Mouse (Mus musculus) cerebellum, adult 11 months (tissue): ENCODE data around the gene Kcnj6.
A peak's percentile ranks its signal among the peaks of the same experiment; 100 is the strongest.

Source experiments
- DNase-seq: peaks from one replicate; pipeline ENCODE4 v3.0.0; 2022

The Kcnj6 gene

GRCm38 (mm10) chr16:94760732-94761131 lies 236.8 kb downstream of the Kcnj6 start:
- DNase-seq: no peak

DNA sequence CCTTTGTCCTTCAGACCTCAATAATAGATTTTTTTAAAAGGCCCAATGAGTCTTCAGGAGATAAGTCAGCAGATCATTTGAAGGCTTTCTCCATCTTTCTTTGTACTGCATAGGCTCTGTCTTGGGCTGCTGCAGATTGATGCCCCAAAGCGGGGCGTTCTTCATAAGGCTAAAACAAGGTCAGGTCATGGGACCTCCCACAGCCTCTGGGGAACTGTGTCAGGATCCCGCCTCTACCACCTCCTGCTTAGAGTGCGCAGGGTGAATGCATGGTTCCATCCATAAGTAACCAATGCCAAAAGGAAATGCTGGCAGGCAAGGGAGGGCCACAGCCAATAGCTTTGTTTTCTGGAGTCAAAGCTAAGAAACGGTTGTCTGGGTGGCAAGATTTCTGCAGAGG lies 237.7 kb downstream of the Kcnj6 start:
- DNase-seq: no peak

DNA sequence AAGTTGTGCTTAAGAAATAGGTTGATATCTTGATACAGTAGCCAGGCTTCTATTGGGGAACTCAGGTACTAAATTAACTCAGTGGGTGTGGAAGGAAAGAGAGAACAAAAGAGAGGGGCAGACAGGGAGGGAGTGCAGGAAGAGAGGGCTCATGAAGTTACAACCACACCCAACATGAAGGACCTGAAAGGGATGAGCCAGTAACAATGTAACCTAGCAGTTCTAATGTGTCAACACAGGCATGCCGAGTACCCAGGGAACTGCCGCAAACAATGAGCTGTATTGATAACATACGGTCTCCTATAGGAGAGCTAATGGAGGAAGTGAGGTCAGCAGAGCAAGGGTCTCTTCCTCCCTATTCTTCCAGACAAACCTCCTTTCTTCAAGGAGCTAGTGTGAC lies 238.9 kb downstream of the Kcnj6 start:
- no peak for DNase-seq

GRCm38 (mm10) chr16:94756352-94756751 lies 241.1 kb downstream of the Kcnj6 start:
- DNase-seq: no peak

DNA sequence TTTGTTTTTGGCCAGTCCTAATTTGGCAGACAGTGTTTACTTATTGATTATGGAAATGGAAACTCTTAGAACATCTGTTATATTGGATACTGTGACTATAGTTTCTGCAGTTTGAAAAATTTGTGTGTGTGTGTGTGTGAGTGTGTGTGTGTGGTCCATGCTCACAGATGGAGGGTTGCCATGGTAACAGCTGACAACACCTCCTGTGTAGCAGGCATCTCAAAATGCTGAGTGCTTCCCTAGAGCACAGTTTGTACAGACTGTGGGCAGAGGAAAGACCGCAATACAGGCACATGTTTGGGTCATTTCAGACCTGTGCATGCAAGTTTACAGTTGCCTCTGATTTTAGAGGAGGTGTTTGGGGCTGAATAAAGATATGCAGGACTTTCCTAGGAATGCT lies 244.0 kb downstream of the Kcnj6 start:
- DNase-seq: no peak

DNA sequence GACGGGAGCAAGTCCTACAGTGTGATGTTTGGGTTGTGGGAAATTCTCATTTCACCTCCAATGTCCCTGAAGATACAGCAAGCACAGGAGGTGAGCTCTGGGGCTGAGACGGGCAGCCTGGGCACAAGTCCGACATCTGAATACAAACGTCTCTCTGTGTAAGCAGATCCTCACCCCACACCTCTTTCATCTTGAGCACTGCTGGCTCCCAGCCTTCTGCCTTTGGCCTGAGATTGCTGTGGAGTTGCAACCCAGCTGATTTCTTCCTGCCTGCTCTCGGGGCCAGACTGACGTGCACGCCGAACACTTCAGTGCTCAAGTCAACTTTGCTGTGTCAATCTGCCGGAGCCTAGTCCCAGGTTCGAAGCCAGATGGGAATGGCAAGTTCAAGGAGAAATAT lies 244.7 kb downstream of the Kcnj6 start:
- DNase-seq: no peak

DNA sequence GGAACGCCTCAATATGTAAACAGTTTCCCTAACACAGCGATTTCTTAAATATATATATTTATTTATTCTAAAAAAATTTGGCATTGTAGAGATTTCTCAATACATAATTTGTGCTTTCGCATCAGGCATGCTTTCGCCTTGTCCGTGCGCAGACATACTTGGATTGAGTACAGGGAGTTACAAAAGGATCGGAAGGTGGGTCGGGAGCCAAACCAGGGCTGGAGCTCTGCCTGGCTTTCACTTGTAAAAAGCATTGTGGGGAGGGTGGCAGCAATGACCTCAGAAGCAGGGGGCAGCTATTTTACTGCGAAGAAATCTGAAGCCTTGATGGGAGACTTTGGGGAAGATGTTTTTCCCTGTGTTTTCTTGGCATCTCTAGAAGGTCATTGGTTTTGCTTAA lies 252.5 kb downstream of the Kcnj6 start:
- peak; percentile 48 for DNase-seq

DNA sequence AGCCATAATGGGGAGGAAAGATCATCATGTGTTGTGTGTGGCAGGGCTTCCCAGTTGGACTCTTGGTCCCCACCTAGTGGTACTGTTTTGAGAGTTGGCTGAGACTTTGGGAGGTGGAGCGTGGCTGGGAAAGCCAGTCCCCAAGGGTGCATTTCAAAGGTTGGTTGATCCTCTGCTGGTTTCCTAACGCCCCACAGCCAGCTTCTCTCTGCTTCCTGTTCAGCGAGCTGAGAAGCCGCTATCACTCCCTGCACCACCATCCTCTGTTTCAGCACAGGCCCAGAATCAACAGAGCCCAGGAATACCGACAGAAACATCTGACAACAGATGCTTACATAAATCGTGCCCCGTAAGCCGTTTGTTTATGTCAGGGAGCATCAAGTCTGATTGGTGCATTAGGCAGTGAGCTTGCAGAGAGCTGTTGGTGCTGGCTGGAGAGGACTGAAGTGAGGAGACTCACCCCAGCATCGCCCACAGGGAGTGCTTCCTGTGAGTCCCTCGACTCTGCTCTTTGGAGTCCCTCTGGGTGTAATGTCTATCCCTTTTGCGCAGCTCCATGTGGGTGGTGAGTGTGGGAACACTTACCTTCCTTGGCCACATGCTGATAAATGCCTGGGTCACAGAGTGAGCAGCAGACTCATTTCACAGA lies 253.5 kb downstream of the Kcnj6 start:
- peak; percentile 33 for DNase-seq

DNA sequence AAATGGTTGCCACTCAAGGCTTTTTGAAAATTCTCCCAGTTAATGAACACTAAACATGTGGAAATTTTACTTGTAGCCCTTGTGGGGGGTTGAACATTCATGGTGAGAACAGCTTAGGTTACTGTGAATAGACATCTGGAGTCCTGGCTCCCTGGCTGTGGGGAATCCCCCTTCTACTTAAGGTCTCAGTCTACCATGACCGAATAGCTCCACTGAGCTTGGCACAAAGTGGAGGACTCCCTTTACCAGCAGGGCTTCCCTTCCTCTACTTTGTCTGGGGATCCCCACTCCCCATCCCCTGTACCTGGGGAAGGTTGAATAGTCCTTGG lies 260.2 kb downstream of the Kcnj6 start:
- no peak for DNase-seq

GRCm38 (mm10) chr16:94736462-94737358 lies 260.8 kb downstream of the Kcnj6 start:
- no peak for DNase-seq

DNA sequence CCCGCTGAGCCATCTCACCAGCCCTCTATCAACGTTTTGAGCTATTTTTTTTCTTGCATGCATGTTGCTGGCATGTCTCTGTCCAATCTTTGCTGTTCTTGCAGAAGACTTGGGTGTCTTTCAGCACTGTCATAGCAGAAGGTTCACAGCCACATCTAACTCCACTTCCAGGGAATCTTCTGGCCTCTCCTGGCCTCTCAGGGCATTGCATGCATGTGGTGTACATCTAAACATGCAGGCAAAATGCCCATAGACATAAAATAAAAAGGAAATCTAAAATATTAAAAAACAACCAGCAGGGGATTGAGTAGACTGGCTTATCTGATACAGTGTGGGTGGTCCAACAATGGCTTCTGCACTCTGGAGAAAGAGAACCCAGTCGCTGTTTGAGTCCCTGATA lies 262.0 kb downstream of the Kcnj6 start:
- no peak for DNase-seq

- no peak for DNase-seq
Measured at GRCm38 (mm10) chr16:94731027-94731426, 266.5 kb downstream of the Kcnj6 start.

GRCm38 (mm10) chr16:94729236-94729635 lies 268.3 kb downstream of the Kcnj6 start:
- no peak for DNase-seq

GRCm38 (mm10) chr16:94724747-94725211 lies 272.7 kb downstream of the Kcnj6 start:
- DNase-seq: peak; percentile 41

- DNase-seq: peak; percentile 84
Measured at GRCm38 (mm10) chr16:94724061-94724596, 273.4 kb downstream of the Kcnj6 start.

DNA sequence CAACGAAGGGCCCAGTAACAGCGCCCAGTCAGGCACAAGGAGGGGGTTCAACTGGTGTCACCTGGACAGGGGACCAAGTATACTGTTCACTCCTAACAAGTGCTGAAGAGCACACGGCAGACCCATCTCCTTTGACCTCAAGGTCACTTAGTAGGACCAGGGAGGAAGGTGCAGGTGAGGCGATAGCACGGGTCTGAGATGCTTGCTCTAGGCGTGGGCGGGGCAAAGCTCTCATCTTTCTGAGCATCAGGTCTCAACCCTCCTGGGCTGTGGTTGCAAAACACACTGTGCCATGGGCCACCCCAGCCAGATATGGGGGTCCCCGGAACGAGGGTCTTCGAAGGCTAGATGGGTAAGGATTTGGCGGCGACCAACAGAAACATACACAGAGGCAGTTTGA lies 274.6 kb downstream of the Kcnj6 start:
- no peak for DNase-seq

DNA sequence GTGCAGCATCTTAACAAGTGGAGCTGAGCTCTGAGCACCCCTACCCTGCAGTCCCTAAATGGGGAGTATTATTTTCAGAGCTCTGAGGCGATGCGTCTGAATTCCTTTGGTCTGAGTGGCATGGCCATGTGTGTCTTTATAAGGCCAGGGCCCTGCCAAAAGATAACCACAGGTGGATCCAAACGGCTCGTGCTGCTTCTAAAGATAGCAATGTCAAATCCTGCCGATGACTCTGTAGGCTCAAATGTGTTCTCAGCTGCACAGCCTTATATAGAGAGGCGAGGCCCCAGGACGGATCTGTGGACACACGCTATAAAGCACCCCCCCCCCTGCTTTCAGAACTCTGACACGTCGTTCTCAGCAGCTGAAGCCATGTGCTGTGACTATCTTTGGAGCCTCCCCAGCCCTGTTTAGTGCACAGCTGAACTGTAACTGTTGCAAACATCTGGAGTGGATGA lies 275.9 kb downstream of the Kcnj6 start:
- no peak for DNase-seq

DNA sequence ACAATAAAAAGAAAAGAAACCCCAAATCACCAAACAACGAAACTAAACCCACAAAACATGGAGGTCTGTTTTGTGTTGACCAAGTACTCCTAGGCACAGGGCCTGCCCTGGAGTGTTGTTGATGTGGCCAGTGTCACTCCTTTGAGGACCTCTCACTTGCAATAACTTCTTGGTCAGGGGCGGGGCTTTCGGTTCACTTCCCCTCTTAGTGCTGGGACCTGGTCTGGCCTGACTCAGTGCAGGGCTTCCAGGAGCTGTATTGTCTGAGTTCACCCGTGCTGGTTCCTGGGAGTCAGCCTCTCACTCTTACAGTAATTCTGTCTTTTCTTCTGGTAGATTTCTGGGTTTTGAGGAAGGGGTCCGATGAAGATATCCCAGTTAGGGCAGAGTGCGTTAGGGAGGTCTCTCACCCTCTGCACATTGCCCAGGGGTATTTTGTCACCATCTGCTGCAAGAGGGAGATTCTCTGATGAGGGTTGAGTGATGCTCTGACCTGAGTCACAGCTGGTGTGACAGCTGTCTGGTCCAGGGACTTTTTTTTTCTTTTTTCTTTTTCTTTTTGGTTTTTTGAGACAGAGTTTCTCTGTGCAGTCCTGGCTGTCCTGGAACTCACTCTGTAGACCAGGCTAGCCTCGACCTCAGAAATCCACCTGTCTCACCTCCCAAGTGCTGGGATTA lies 276.9 kb downstream of the Kcnj6 start:
- DNase-seq: no peak

- no peak for DNase-seq
Measured at GRCm38 (mm10) chr16:94719488-94719887, 278.0 kb downstream of the Kcnj6 start.

DNA sequence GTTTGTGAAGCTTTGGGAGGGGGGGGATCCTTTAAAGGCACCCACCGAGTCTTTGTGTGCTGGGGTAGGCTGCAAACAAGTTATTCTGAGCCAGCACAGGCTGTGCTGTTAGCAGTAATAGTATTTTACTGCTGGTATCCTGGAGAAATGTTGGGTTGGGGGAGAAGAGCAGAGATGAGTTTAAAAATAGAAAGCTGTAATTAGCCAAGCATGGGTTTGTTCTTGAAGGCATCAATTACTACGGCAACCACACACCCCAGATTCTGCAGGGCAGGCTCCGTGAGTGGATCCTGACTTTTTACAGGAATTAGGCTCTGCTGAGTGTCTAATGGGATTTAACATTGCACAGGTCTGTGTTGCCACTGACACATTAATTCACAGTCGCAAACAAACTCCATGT lies 278.6 kb downstream of the Kcnj6 start:
- DNase-seq: no peak

DNA sequence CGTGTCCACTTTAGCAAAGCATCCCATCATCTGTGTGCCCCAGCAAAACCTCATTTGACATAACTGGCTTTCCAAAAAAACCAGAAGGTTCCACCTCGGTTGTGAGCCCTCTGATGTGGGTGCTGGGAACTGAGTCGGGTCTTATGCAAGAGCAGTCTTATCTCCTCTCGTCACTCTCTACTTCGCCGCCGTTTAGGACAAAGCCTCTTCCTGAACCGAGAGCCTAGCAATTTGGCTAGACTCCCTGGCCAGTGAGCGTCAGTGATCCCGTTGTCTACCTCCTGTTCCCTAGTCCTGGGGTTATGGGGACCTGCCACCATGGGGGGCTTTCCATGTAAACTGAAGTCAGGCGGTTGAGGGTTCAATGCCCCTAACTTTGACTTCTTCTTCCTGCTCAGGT lies 280.4 kb downstream of the Kcnj6 start:
- no peak for DNase-seq

- DNase-seq: no peak
Measured at GRCm38 (mm10) chr16:94714483-94714882, 283.0 kb downstream of the Kcnj6 start.

- DNase-seq: peak; percentile 85
Measured at GRCm38 (mm10) chr16:94713480-94714094, 283.9 kb downstream of the Kcnj6 start.
